Mouse (Mus musculus) liver, embryonic 15.5 days (tissue): ENCODE measurements at regions not wholly inside any gene's neighbourhood (a gene's known extent, or its start where the extent isn't known, plus 50 kb on each side); places are given as distances from the start of the nearest gene placed in this dataset.

Source experiments
- ATAC-seq: fragments of 200-750 bp; cut with Nextera tagmentation; 2 replicates; pipeline ENCODE4 v1.8.0; 2017; ENCODE audit warnings: moderate number of reproducible peaks, mild to moderate bottlenecking, moderate library complexity; ENCODE audit not compliant: insufficient read depth
- H3K27ac ChIP-seq: fragments of 300-500 bp; sonication (generic); replicated peaks from 2 replicates; pipeline ENCODE4 v1.5.1; 2015; ENCODE audit warnings: mild to moderate bottlenecking, inconsistent platforms
- H3K27me3 ChIP-seq: fragments of 300-500 bp; sonication (generic); 2 replicates; pipeline ENCODE4 v1.6.1; 2015; ENCODE audit warnings: mild to moderate bottlenecking, inconsistent platforms
- H3K36me3 ChIP-seq: fragments of 300-500 bp; sonication (generic); replicated peaks from 2 replicates; pipeline ENCODE4 v1.6.1; 2015; ENCODE audit warnings: moderate library complexity, mild to moderate bottlenecking, inconsistent platforms
- H3K4me1 ChIP-seq: fragments of 300-500 bp; sonication (generic); replicated peaks from 2 replicates; pipeline ENCODE4 v1.6.1; 2015; ENCODE audit warnings: inconsistent platforms
- H3K4me2 ChIP-seq: fragments of 300-500 bp; sonication (generic); 2 replicates; pipeline ENCODE4 v1.6.1; 2015; ENCODE audit warnings: moderate library complexity, mild to moderate bottlenecking, inconsistent platforms
- H3K4me3 ChIP-seq: fragments of 300-500 bp; sonication (generic); replicated peaks from 2 replicates; pipeline ENCODE4 v1.5.1; 2015; ENCODE audit warnings: mild to moderate bottlenecking, inconsistent platforms
- H3K9ac ChIP-seq: fragments of 300-500 bp; sonication (generic); 2 replicates; pipeline ENCODE4 v1.6.1; 2015; ENCODE audit warnings: moderate library complexity, mild to moderate bottlenecking, inconsistent platforms
- H3K9me3 ChIP-seq: fragments of 300-500 bp; sonication (generic); replicated peaks from 2 replicates; pipeline ENCODE4 v1.6.1; 2016; ENCODE audit warnings: inconsistent platforms
- WGBS: fragments of 180-500 bp; shearing (Covaris S2); methylation state at CpG from one replicate; pipeline ENCODE4 v1.1.7; 2015; ENCODE audit warnings: mixed read lengths; ENCODE audit not compliant: insufficient replicate concordance; 5-methylcytosine and 5-hydroxymethylcytosine counted together

DNA sequence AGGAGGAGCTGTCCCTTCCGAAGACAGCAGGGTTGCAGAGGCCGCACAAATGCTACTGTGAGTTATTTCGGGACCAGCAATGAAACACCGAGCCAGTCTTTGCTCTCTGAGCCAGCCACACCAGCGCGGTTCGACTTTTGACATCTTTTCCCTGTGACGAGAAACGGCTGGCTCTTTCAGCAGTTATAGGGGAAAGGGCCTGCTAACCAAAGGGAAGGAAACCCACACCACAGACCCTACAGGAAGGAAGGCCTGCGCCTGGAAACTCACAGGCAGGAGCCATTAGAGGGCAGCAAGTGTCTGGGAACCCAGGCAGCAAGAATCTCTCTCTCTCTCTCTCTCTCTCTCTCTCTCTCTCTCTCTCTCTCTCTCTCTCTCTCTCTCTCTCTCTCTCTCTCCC is 137.6 kb downstream of the Ly86 start:
- H3K4me1 ChIP-seq: peaks cover 14% of the 10 kb centered on the region

DNA sequence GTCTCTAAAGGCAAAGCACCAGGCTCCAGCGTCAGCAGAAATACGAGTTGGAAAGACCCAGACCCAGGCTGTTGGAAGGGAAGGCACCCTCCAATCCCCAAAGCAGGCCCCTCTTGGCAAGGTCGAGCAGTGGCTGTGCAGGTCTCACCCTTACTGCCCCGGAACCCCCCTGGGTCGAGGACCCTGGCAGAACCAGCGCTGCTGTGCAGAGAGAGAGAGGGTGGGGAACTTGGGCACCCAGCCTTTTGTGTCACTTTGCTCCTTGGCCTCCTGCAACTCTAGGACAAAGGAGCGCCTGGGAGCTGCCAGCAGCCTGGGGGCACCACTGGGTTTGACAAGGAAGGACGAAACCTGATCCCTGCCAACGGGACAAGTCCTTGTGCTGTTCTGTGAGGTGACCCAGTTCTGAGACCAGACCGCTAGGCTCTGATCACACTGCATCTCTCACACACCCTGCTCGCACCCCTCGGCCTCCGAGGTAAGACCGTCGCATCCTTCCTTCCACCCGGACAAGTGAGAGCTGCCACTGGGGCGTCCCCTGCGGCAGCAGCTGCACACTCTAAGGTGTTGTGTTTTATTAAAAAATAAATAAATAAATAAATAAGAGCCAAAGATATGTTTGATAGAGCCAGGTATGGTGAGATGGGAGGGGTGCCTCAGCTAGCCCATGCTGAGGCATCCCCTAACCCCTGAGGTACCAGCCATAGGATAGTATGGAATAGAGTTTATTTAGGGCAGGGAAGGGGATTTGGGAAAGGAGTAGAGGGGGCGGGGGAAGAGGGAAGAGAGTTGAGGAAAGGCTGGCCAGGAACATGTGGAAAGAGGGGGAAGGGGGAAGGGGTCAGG is 138.2 kb downstream of the Ly86 start:
- Histone ChIP-seq H3K27me3 (peaks cover 3% of the 10 kb centered on the region; the same call in 1 of the 2 replicates), H3K4me3 (no peak overlapping the region), H3K27ac (peak overlapping the region; percentile 62), H3K4me2 (peak overlapping the region; percentile 13), H3K9ac (no peak overlapping the region), H3K4me1 (peaks cover 9% of the 10 kb centered on the region; the same call in 1 of the 2 replicates), H3K36me3 (no peaks in the 10 kb centered on the region), H3K9me3 (no peaks in the 10 kb centered on the region)
- 0 out of 2 replicates have a peak, but pooled peaks have one; percentile 12 for ATAC-seq
- WGBS: 19% methylated on average over 18 of the region's 19 CpGs

More for the DNA sequence above, 137.6 kb downstream of the Ly86 start:
- ATAC-seq: no peak; the same call in 1 of the 2 replicates
- Histone ChIP-seq H3K9ac (no peak overlapping the region), H3K4me3 (no peak overlapping the region), H3K27ac (peak overlapping the region; percentile 62), H3K9me3 (no peaks in the 10 kb centered on the region), H3K4me2 (no peak overlapping the region; the same call in 1 of the 2 replicates), H3K27me3 (peaks cover 3% of the 10 kb centered on the region; the same call in 1 of the 2 replicates), H3K36me3 (no peaks in the 10 kb centered on the region)
- 4% methylated on average over 10 of the region's 10 CpGs for WGBS

DNA sequence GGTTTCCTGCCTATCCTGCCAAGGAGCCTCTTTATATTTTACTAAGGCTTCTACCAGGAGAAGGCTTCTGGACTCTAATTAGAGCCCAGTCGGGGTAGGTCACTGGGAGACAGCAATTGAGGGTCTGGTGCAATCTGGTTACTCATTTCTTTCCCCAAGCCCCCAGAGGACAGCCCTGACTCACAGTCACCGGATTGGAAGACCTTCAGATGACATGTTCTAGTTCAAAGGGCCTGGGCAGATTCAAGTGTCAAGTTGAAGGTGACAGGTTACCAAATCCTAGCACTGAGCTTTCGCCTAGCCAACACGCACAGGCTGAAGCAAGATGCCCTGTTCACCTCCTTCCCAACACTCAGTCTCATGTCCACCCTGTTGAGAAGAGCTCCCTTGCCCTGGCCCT is 139.6 kb downstream of the Ly86 start:
- H3K4me1 ChIP-seq: peaks cover 8% of the 10 kb centered on the region; the same call in 1 of the 2 replicates
- 43% methylated on average over 4 of the region's 4 CpGs for WGBS
- no peak overlapping the region for H3K27ac ChIP-seq
- H3K27me3 ChIP-seq: peaks cover 3% of the 10 kb centered on the region; the same call in 1 of the 2 replicates
- H3K9me3 ChIP-seq: no peaks in the 10 kb centered on the region
- H3K4me3 ChIP-seq: no peak overlapping the region
- no peak overlapping the region for H3K9ac ChIP-seq
- ATAC-seq: no peak
- no peaks in the 10 kb centered on the region for H3K36me3 ChIP-seq
- no peak overlapping the region for H3K4me2 ChIP-seq

DNA sequence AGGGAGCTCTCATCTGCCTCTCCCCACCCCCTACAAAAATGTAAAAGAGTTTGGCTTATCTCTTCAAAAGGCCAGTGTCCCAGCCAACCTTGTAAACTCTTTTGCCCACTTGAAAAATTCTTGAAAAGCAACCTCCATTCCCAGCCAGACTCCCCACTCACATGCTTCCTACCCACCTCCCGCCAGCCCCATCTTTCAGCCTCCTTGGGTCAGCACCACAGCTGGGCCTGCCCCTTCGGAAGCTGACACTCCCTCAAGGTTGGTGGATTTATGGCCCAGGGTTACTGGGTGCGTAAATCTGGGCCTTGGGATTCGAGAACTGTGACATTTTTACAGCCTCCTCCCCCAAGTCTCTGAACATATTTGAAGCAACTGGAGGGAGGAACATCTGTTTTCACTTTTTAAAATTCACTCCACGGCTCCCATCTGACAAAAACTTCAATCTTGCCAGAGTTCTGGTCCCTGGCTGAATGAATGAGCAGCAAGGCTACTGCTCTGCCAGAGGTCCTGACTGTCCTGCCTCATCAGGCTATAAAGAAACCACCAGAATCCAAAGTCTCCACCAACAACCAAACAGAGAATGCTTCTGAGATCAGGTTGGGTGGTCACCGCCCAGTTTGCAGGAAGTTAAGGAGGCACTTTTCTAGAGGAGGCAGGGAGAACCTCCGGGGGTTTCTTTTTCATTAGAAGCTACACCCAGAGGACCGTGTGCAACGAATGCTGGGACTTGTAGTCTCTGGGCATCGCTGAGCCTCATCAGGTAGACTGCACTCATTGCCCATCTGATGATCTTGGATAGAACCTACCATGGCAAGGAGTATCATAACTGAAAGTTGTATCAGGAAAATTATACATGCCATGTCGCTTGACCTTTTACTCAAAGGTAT is 147.3 kb downstream of the Ly86 start:
- 53% methylated on average over 11 of the region's 11 CpGs for WGBS
- no peaks in the 10 kb centered on the region for H3K27me3 ChIP-seq
- H3K4me3 ChIP-seq: no peak overlapping the region
- H3K36me3 ChIP-seq: no peaks in the 10 kb centered on the region
- no peak overlapping the region for H3K27ac ChIP-seq
- no peak overlapping the region for H3K4me2 ChIP-seq
- no peak overlapping the region for H3K9ac ChIP-seq
- no peaks in the 10 kb centered on the region for H3K9me3 ChIP-seq
- H3K4me1 ChIP-seq: no peaks in the 10 kb centered on the region; the same call in 1 of the 2 replicates
- no peak for ATAC-seq

DNA sequence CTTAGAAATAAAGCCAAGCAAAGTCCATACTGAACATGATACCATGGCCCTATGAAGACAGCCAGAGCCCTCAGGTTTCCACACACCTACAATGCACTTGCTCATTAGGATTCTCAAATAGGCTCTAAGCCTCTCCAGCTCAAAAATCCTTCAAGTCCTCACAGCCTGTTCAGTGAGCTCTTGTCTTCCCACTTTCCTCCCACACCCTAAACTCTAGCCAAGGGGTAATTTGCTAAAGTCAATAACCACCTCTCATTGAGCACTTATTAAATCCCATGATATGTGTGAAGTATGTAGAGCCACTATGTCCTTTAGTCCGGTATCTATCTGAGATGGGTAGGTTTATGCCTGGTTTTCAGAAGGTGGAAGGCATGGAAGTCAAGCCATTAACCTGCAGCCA is 148.3 kb downstream of the Ly86 start:
- Histone ChIP-seq H3K27ac (no peak overlapping the region), H3K9ac (no peak overlapping the region), H3K27me3 (no peaks in the 10 kb centered on the region), H3K36me3 (no peaks in the 10 kb centered on the region), H3K4me3 (no peak overlapping the region), H3K4me2 (no peak overlapping the region), H3K4me1 (no peaks in the 10 kb centered on the region; the same call in 1 of the 2 replicates), H3K9me3 (no peaks in the 10 kb centered on the region)
- WGBS: 62% methylated on average over 1 of the region's 1 CpGs
- no peak for ATAC-seq

DNA sequence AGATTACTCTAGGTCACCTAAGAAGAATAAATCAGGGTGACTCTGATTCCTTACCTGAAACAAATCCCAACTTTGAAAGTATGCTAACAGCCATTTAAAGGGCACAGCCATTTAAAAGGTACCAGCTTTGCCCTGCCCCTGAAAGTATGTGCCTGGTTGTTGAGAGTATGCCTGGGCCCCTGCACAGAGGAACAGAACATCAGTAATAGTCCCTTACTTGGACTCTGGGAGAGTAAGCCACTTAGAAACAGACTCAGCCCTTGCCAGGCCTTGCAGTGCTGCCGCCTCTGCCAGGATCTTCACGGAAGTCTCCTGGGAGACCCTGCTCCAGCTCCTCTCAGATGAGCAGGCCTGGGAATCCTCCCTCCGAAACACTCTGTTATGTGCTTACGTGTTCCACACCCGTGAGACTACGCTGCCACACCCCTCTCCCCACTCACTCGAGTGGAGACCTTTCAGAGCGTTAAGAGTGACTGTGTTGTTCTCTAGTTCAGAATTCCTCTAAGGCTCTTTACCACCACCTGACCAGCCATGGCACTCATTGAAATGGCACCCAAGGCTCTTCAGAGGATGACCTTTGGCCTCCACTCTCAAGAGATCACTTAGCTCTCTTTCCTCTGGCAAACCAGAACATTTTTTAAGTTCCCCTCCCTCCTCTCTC is 150.4 kb downstream of the Ly86 start:
- H3K9me3 ChIP-seq: no peaks in the 10 kb centered on the region
- no peaks in the 10 kb centered on the region for H3K36me3 ChIP-seq
- H3K4me1 ChIP-seq: no peaks in the 10 kb centered on the region; the same call in 1 of the 2 replicates
- H3K9ac ChIP-seq: no peak overlapping the region
- H3K4me2 ChIP-seq: no peak overlapping the region
- no peak overlapping the region for H3K4me3 ChIP-seq
- 62% methylated on average over 8 of the region's 8 CpGs for WGBS
- no peak overlapping the region for H3K27ac ChIP-seq
- no peaks in the 10 kb centered on the region for H3K27me3 ChIP-seq
- no peak for ATAC-seq

DNA sequence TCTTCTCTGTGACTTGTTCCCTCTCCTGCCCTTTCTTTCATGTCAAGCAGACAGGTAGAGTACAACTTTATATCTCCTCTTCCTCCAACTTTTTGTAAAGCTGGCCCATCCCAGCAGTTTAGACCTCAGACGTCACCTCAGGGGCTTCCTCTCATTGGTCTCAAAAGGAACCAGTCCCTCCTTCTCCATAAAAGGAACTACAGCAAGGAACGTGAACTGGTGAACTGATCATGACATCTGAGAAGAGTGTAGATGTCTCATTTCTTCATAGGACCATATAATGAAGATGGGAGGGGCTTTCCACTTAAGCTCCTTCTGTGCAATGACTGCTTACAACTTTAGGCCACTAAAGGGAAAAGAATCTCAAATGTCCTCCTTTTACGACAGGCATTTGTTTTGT is 153.0 kb downstream of the Ly86 start:
- H3K4me2 ChIP-seq: no peak overlapping the region
- H3K27ac ChIP-seq: no peak overlapping the region
- H3K4me3 ChIP-seq: no peak overlapping the region
- H3K9ac ChIP-seq: no peak overlapping the region
- no peaks in the 10 kb centered on the region for H3K27me3 ChIP-seq
- no peaks in the 10 kb centered on the region for H3K9me3 ChIP-seq
- H3K4me1 ChIP-seq: no peaks in the 10 kb centered on the region
- WGBS: 35% methylated on average over 3 of the region's 3 CpGs
- H3K36me3 ChIP-seq: no peaks in the 10 kb centered on the region
- no peak for ATAC-seq

DNA sequence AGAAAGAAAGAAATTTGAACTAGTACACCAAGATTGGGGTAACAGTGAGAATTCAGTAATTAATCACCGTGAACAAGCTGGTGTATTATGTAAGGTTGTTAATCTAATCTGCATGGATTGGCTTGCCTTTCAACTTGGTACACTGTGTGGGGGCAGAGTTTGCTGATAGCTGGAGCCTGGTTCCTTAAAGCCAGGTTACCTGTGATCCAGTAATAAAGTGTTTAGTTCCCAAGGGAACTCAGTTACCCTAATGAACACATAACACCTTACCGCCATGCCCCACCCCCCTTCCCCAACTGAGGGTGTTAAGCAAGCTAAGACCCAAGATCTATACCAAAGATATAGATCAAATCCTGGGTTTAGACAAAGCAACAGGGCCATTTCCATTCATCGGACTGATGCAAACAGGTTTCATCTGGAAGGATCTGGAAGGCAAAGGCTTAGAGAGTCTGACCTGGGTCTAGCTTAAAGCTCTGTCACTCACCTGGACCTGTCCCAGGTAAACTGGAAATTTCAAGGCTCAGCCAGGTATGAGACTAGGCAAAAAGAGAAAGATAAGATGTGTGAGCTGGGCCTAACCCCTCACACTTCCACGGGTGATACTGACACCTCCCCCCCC is 155.8 kb downstream of the Ly86 start:
- Histone ChIP-seq H3K27me3 (no peaks in the 10 kb centered on the region), H3K27ac (no peak overlapping the region)
- no peak for ATAC-seq

DNA sequence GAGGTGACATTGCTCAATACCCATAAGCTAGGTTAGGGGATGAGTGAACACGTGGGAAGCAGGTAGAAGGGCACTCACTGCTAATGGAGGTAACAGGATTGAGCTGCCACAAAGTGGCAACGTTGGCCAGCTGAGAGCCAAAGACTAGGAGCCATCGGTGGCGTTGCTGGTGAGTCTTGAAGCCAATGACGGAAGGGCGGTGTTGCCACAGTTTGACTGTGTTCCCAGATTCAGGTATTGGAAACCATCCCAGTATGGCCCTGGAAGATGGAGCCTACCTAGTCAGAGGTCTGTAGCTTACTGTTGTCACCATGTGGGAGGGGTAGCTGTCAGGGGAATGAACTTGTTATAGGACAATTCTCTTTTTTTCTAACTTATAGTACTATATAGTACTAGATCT is 158.4 kb downstream of the Ly86 start:
- H3K27me3 ChIP-seq: no peaks in the 10 kb centered on the region
- no peak overlapping the region for H3K4me2 ChIP-seq
- ATAC-seq: no peak
- H3K9me3 ChIP-seq: no peaks in the 10 kb centered on the region
- H3K27ac ChIP-seq: no peak overlapping the region
- WGBS: 81% methylated on average over 6 of the region's 6 CpGs
- H3K9ac ChIP-seq: no peak overlapping the region
- H3K4me3 ChIP-seq: no peak overlapping the region
- peaks cover 24% of the 10 kb centered on the region for H3K4me1 ChIP-seq
- H3K36me3 ChIP-seq: no peaks in the 10 kb centered on the region

More for the DNA sequence above, 155.8 kb downstream of the Ly86 start:
- 52% methylated on average over 4 of the region's 4 CpGs for whole genome bisulfite sequencing
- Histone ChIP-seq H3K9me3 (no peaks in the 10 kb centered on the region), H3K4me1 (peaks cover 13% of the 10 kb centered on the region), H3K36me3 (no peaks in the 10 kb centered on the region), H3K4me2 (no peak overlapping the region), H3K9ac (no peak overlapping the region), H3K4me3 (no peak overlapping the region)

DNA sequence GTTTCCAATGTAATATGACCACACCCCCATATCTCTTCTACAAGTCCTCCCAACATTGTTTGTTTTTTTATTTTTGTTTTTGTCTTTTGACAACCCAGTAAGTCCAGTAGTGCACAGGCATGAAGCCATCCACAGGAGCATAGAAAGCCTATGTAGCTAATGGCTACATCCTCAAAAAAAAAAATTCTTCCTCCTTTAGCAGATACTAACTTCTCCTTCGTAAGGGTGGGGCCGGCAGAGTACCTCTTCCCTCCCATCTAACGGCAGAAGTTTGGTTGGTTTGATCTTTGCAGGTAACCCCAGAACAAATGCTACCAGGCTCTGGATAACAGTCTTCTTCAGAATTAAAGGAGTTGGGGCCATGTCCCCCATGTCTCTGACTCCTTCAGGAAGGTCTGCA is 158.9 kb downstream of the Ly86 start:
- H3K27ac ChIP-seq: no peak overlapping the region
- H3K4me3 ChIP-seq: no peak overlapping the region
- no peak overlapping the region for H3K9ac ChIP-seq
- 22% methylated on average over 3 of the region's 3 CpGs for WGBS
- H3K36me3 ChIP-seq: no peaks in the 10 kb centered on the region
- peaks cover 28% of the 10 kb centered on the region for H3K4me1 ChIP-seq
- H3K9me3 ChIP-seq: no peaks in the 10 kb centered on the region
- no peak overlapping the region for H3K4me2 ChIP-seq
- ATAC-seq: no peak
- H3K27me3 ChIP-seq: no peaks in the 10 kb centered on the region
